Mouse (Mus musculus): ENCODE data around the gene Psmb3.

DNA sequence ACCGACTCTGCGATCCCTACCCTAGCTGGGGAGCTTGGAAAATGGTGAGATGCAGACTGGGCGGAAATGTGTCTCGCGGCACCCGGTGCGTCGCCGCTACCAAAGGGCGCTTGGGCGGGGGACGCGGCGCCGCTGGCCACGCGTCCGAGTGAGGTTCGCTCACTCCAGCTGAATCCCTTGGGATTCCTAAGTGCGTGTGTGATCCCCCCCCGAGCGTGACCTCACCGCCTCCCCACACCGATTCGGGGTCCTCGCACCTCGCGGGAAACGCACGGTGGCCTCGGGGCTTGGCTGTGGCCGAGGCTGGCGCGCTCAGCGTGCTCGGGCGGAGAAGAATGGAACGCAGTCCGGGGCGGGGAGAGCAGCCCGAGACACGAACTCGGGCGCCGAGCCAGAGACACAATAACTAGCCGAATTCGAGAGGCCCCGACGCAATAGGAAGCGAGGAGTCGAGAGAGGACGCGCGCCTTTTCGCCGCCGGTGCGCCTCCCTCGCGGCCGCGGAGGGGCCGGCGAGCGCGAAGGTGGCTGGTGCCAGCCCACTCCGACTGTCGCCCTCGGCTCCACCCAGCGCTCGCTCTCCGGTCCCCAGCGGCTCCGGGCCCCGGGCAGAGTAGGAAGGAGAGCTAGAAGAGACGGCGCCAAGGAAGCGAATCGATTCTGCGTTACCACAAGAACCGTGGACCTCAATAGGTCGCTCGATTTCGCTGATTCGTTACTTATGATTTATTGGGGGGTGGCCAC, 3.0 kb upstream of the Psmb3 start, which contains the start of gene Pcgf2:
- TF ChIP-seq CTCF (conservative IDR thresholded peaks at IDR 0.05; ENCODE audit: low read length) (no peak), NANOG (IDR thresholded peaks at IDR 0.05; ENCODE audit: borderline replicate concordance, low read length) (no peak), POU5F1 (IDR thresholded peaks at IDR 0.05; ENCODE audit: borderline replicate concordance, low read length) (no peak)
